Mouse (Mus musculus) liver (tissue): Measurements from ENCODE around the gene Dph5.

Source experiments
- DNase-seq: peaks from one replicate; pipeline ENCODE4 v3.0.0-alpha.2; 2020; ENCODE audit warnings: mixed read lengths

Gene Dph5

DNA sequence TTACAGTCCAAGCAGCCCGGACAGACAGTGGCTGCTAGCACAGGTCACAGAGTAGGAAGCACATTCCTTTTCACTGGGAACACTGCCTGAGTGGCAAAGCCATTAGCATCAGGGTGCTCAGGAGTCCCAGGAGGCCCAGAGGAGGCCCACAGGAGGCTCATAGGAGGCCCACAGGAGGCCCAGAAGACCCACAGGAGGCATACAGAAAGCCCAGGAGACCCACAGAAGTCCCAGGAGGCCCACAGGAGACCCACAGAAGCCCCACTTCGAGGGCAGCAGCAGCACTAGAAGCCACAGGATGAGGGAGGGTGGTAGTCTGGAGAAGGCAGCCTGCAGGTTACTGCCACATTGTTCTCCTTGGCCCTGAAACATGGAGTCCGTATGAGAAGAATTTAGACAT is 65.5 kb downstream of the Dph5 start:
- no peak for DNase-seq

- DNase-seq: no peak
Measured at GRCm38 (mm10) chr3:115957223-115957622, 69.6 kb downstream of the Dph5 start.

GRCm38 (mm10) chr3:115961311-115962027 is 73.8 kb downstream of the Dph5 start:
- DNase-seq: no peak

GRCm38 (mm10) chr3:115962028-115962415 is 74.4 kb downstream of the Dph5 start:
- no peak for DNase-seq

DNA sequence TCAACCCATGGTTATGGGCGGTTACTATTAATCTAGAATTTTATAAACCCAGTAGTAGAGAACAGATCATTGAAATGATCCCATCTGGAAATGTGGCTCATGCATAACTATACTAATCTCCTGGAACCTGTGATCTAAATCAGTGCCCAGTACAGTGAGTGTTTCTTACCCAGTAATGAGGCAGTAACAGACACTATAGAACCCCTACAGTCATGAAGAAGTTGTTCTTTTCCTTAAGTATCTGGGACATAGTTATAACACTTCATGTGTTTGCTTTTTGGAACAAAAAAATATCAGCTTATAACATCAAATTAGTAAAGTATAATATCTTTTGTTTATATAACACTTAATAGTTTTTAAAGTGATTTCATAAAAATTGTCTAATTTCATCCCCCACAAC is 76.0 kb downstream of the Dph5 start:
- no peak for DNase-seq

DNA sequence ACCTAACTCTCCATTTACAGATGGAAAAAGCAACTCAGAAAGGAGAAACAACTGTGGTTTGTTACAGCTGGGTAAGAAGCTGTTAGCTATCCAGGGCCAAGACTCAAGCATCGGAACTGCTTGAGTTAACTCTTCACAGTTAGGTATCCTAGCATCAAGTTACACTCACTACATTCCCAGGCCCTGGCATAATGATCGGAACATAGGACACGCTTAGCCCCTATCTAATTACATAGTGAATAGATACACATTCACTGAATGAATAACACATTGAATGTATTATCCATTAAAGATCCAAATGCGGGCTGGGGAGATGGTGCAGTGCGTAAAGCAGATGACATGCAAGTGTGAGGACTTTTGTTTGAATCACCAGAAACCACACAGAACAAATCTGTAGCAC is 76.4 kb downstream of the Dph5 start:
- DNase-seq: no peak

GRCm38 (mm10) chr3:115968745-115969530 is 81.3 kb downstream of the Dph5 start:
- DNase-seq: no peak

DNA sequence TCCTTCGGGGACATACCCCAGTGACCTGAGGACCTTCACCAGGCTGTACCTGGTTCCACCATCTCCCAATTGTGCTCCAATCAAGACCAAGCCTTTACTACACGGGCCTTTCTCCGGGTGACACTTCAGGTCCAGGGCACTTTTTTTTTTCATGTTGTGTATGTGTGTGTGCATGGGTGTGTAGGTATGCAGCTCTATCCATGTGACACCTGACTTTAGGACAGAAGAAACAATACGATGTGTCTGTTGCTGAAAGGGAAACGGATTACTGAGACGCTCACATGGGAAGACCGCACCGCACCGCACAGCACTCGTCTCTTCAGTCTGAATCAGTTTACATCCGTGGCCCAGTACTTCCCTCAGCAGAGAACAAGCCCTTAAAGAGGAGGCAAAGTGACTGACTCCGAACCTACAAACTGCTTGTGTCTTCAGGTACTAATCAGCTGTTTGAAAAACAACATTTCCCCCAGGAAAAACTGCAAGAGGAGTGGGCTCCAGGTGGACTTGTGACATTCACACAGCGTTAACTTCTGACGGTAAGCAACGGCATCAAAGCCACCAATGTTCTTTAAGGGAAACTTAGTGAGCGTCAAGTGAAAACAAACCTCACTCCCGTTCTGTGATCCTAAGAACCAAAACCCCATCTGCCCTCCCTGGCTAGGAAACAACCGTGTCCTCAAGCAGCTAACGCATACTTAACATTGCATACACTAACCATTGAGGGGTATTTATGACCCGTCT is 83.6 kb downstream of the Dph5 start:
- no peak for DNase-seq

DNA sequence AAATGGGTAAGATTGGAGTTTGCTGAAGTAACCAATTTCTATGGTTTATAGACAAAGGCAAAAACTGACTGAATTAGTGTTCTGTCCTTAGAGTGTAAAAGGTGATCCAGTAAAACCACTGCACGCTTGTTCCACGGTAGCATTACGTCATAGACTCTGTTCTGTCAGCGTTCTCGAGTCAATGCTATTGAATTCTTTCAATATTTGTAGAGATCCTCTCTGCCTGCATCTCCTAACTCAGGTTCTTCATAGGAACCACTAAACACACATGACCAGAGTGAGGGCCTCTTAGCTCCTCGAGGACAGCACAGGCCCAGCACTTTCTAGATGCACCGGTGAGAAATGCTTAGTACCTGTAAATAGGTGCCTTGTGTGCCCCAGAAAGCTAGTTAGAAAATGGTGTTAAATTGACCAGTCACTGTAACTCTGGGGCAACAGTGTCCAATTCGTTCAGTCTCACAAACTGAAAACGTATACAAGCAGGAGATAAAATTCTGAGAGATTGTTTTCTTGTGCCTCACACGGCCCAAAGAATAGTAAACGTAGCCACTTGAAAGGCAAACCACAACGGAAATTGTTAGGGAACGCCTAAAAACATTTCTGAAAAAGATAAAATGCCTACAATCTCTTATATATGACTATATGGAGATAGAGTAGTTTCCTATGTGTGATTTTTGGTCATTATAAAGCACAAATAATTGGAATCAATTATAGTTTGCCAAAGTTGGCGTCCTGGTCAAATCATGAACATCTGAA is 84.4 kb downstream of the Dph5 start:
- DNase-seq: no peak

- DNase-seq: no peak
Measured at GRCm38 (mm10) chr3:115974228-115974627, 86.6 kb downstream of the Dph5 start.

- DNase-seq: no peak
Measured at GRCm38 (mm10) chr3:115974995-115975394, 87.4 kb downstream of the Dph5 start.

DNA sequence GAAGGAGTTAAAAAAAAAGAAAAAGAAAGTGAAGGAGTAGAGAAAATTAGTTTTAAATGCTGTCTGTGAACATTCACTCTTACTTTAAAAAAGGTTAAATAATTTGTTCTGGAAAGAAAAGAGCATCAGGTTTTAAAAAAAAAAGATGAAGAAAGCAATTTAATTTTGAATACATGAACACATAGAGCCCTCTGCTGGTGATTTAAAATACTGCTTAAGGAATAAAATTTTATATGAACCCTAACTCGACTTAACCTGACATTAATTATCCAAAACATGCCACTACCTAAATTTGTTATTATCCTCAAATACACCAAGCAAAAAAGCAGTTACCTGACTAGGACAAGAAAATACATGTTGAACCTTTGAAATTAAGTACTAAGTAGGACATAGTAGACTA is 91.4 kb downstream of the Dph5 start:
- DNase-seq: no peak

DNA sequence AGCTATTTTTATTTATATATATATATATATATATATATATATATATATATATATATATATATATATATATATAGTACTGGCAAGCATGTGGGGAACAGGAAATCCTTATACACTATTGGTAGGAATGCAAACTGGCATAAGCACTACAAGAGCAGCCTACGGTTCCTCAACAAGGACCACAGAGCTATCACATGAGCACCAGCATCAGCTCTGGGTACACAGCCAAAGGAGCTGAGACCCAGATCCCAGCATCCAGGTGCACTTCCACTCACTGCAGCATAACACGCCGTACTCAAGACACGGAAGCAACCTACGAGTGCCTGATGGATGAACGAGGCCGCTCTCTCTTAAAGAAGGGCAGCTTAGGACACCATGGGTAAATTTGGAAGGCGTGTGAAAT is 95.6 kb downstream of the Dph5 start:
- no peak for DNase-seq
